Comparison of ENCODE assay signal across 7 mouse cellular contexts in genomic region chr17:31658136-31658467, GRCm38 (mm10). TPM values are rescaled to one million over a fixed set of nuclear protein-coding genes. Genes with fewer than 3 reads are reported as not detected.
A peak's percentile ranks its signal among the peaks of the same experiment; 100 is the strongest.
DNase-seq lines count a peak whose midpoint lies in the region; ATAC-seq lines count a peak whose summit lies in the region.

No protein-coding gene starts in this region.

- H3K27me3 ChIP-seq in megakaryocyte, embryonic 14.5 days (replicated peaks): no peaks in the 10 kb centered on the region
- H3K27me3 ChIP-seq in embryonic facial prominence, embryonic 13.5 days: no peaks in the 10 kb centered on the region
- no peaks in the 10 kb centered on the region for H3K27me3 ChIP-seq in limb, embryonic 10.5 days (ENCODE audit: low read depth, poor library complexity, severe bottlenecking)
- no peaks in the 10 kb centered on the region for H3K27me3 ChIP-seq in neural tube, embryonic 14.5 days (ENCODE audit: control insufficient read depth, insufficient read depth, low read length)

- peaks cover 46% of the 10 kb centered on the region for H3K4me1 ChIP-seq in megakaryocyte, embryonic 14.5 days
- H3K4me1 ChIP-seq in embryonic facial prominence, embryonic 13.5 days: peaks cover 26% of the 10 kb centered on the region
- H3K4me1 ChIP-seq in limb, embryonic 10.5 days: peaks cover 16% of the 10 kb centered on the region
- peaks cover 6% of the 10 kb centered on the region for H3K4me1 ChIP-seq in neural tube, embryonic 14.5 days (ENCODE audit: control insufficient read depth, insufficient read depth, low read length)

- H3K36me3 ChIP-seq in megakaryocyte, embryonic 14.5 days (replicated peaks; ENCODE audit: low read length): peaks cover 30% of the 10 kb centered on the region
- peaks cover 26% of the 10 kb centered on the region for H3K36me3 ChIP-seq in embryonic facial prominence, embryonic 13.5 days
- peaks cover 42% of the 10 kb centered on the region for H3K36me3 ChIP-seq in limb, embryonic 10.5 days
- H3K36me3 ChIP-seq in neural tube, embryonic 14.5 days (ENCODE audit: control insufficient read depth, insufficient read depth, low read length): peaks cover 20% of the 10 kb centered on the region

- peak overlapping the region; percentile 98 for H3K9ac ChIP-seq in embryonic facial prominence, embryonic 13.5 days
- H3K9ac ChIP-seq in neural tube, embryonic 14.5 days (replicated peaks; ENCODE audit: low read depth, low read length): peak overlapping the region; percentile 86

- H3K9me3 ChIP-seq in megakaryocyte, embryonic 14.5 days: no peaks in the 10 kb centered on the region
- H3K9me3 ChIP-seq in embryonic facial prominence, embryonic 13.5 days: no peaks in the 10 kb centered on the region
- H3K9me3 ChIP-seq in limb, embryonic 10.5 days (replicated peaks): no peaks in the 10 kb centered on the region
- no peaks in the 10 kb centered on the region for H3K9me3 ChIP-seq in neural tube, embryonic 14.5 days (ENCODE audit: control insufficient read depth, low read length)

- intact Hi-C loops in left cerebral cortex, postnatal 36 days (cut with DNase I): loop anchor here (5.0 kb wide), 1 partner anchor 136 kb away; the partner anchor contains the start of gene Ndufv3

- peak overlapping the region; percentile 98 for H3K4me3 ChIP-seq in megakaryocyte, embryonic 14.5 days (replicated peaks)
- H3K4me3 ChIP-seq in embryonic facial prominence, embryonic 13.5 days: peak overlapping the region; percentile 94
- H3K4me3 ChIP-seq in limb, embryonic 10.5 days: peak overlapping the region; percentile 88
- H3K4me3 ChIP-seq in neural tube, embryonic 14.5 days (ENCODE audit: low read depth, low read length): peak overlapping the region; percentile 95

- WGBS in embryonic facial prominence, embryonic 13.5 days: under 1% methylated on average over 27 of the region's 27 CpGs
- under 1% methylated on average over 27 of the region's 27 CpGs for WGBS in limb, embryonic 10.5 days
- 2% methylated on average over 27 of the region's 27 CpGs for WGBS in neural tube, embryonic 14.5 days

- ATAC-seq in megakaryocyte, adult 5-6 weeks (ENCODE audit: poor library complexity, severe bottlenecking): no peak
- no peak for ATAC-seq in embryonic facial prominence, embryonic 13.5 days (ENCODE audit: insufficient number of reproducible peaks, insufficient read depth, low FRiP score, low TSS enrichment, low read depth)
- no peak for ATAC-seq in neural tube, embryonic 14.5 days (ENCODE audit: low read depth)

- peak overlapping the region; percentile 80 for H3K4me2 ChIP-seq in embryonic facial prominence, embryonic 13.5 days
- H3K4me2 ChIP-seq in neural tube, embryonic 14.5 days (ENCODE audit: low read depth, low read length): peak overlapping the region; percentile 68

- no peak for DNase-seq in limb, embryonic 10.5 days (ENCODE audit: low spot score)
- no peak for DNase-seq in left cerebral cortex, postnatal 36 days (ENCODE audit: low spot score in 2 of 2)
- DNase-seq in gastrocnemius, postnatal 10 days: no peak

- H3K27ac ChIP-seq in embryonic facial prominence, embryonic 13.5 days: peak overlapping the region; percentile 83
- H3K27ac ChIP-seq in limb, embryonic 10.5 days: peak overlapping the region; percentile 97
- H3K27ac ChIP-seq in neural tube, embryonic 14.5 days (ENCODE audit: low read depth, low read length): peak overlapping the region; percentile 80

RNA-seq across cellular contexts. Expression of gene U2af1, which starts 0.6 kb away (rescaled TPM):
- 6.7 and 101 TPM in 2 replicates for polyA plus RNA-seq in megakaryocyte, embryonic 14.5 days (2012; ENCODE audit: insufficient read depth, low replicate concordance)
- 36.2 and 37.7 TPM in 2 replicates for total RNA-seq in megakaryocyte, adult 5-6 weeks (2015)
- total RNA-seq in megakaryocyte, adult 5-6 weeks (2017): 119 and 145 TPM in 2 replicates
- 349 and 362 TPM in 2 replicates for polyA plus RNA-seq in embryonic facial prominence, embryonic 13.5 days (2015; fragmentation: Nextera tagmentation; extraction: Ambion mirVana)
- 473 and 525 TPM in 2 replicates for polyA plus RNA-seq in limb, embryonic 10.5 days (2016; fragmentation: Nextera tagmentation; extraction: Ambion mirVana)
- 101 and 116 TPM in 2 replicates for polyA plus RNA-seq in neural tube, embryonic 14.5 days (2014; fragmentation: Nextera tagmentation; extraction: Ambion mirVana)
- 100 to 1,000 TPM; 112 to 118 TPM for total RNA-seq in left cerebral cortex, postnatal 36 days (2021)
- 100 to 1,000 TPM; 114 to 120 TPM for total RNA-seq in gastrocnemius, postnatal 10 days (2021)

RNA-seq across cellular contexts. Expression of gene Cryaa, which starts 19.5 kb away (rescaled TPM):
- not detected in 2 replicates for polyA plus RNA-seq in megakaryocyte, embryonic 14.5 days (2012; ENCODE audit: insufficient read depth, low replicate concordance)
- total RNA-seq in megakaryocyte, adult 5-6 weeks (2015): not detected in 2 replicates
- total RNA-seq in megakaryocyte, adult 5-6 weeks (2017): not detected in 2 replicates
- 1.9 TPM in 1 of 2 replicates, not detected in the other for polyA plus RNA-seq in embryonic facial prominence, embryonic 13.5 days (2015; fragmentation: Nextera tagmentation; extraction: Ambion mirVana)
- not detected in 2 replicates for polyA plus RNA-seq in limb, embryonic 10.5 days (2016; fragmentation: Nextera tagmentation; extraction: Ambion mirVana)
- polyA plus RNA-seq in neural tube, embryonic 14.5 days (2014; fragmentation: Nextera tagmentation; extraction: Ambion mirVana): 0.20 TPM in 1 of 2 replicates, not detected in the other
- not detected for total RNA-seq in left cerebral cortex, postnatal 36 days (2021)
- not detected for total RNA-seq in gastrocnemius, postnatal 10 days (2021)

RNA-seq across cellular contexts. Expression of gene Cbs, which starts 21.1 kb away (rescaled TPM):
- not detected in 2 replicates for polyA plus RNA-seq in megakaryocyte, embryonic 14.5 days (2012; ENCODE audit: insufficient read depth, low replicate concordance)
- not detected in 2 replicates for total RNA-seq in megakaryocyte, adult 5-6 weeks (2015)
- not detected in 2 replicates for total RNA-seq in megakaryocyte, adult 5-6 weeks (2017)
- polyA plus RNA-seq in embryonic facial prominence, embryonic 13.5 days (2015; fragmentation: Nextera tagmentation; extraction: Ambion mirVana): 2.9 and 4.3 TPM in 2 replicates
- polyA plus RNA-seq in limb, embryonic 10.5 days (2016; fragmentation: Nextera tagmentation; extraction: Ambion mirVana): 1.9 and 2.3 TPM in 2 replicates
- polyA plus RNA-seq in neural tube, embryonic 14.5 days (2014; fragmentation: Nextera tagmentation; extraction: Ambion mirVana): 10.1 and 10.7 TPM in 2 replicates
- total RNA-seq in left cerebral cortex, postnatal 36 days (2021): 10 to 100 TPM; 34.8 to 50.0 TPM
- 1 to 10 TPM in 1 of 2 experiments, under 1 TPM in 1; 0.35 to 1.3 TPM for total RNA-seq in gastrocnemius, postnatal 10 days (2021)
